Mouse (Mus musculus): Measurements from ENCODE around the gene Pcnt.

- TF ChIP-seq CTCF (IDR thresholded peaks at IDR 0.05), result peak; percentile 93
- TF ChIP-seq POLR2A (IDR thresholded peaks at IDR 0.05; ENCODE audit: insufficient read depth, low read depth, low read length), result peak; percentile 65
- TF ChIP-seq EP300 (IDR thresholded peaks at IDR 0.05; ENCODE audit: insufficient read depth, low read depth, low read length), result no peak
Observed at GRCm38 (mm10) chr10:76442178-76443088, at the start of gene Pcnt.

Measured in heart, adult 2 months (tissue).